Mouse (Mus musculus) effector memory CD4-positive, alpha-beta T cell, adult 5 months (primary cell): ENCODE measurements around the gene Gm30191. TPM values are rescaled to one million over a fixed set of nuclear protein-coding genes. Genes with fewer than 3 reads are reported as not detected.

ENCODE experiments used
- polyA plus RNA-seq: library from polyadenylated mRNA; unstranded; fragments of 100-300 nt; shearing (Covaris generic); gene quantifications from one replicate; pipeline ENCODE4 v1.2.1, GENCODE M21; 2017

The Gm30191 gene
- not detected for polyA plus RNA-seq

DNA sequence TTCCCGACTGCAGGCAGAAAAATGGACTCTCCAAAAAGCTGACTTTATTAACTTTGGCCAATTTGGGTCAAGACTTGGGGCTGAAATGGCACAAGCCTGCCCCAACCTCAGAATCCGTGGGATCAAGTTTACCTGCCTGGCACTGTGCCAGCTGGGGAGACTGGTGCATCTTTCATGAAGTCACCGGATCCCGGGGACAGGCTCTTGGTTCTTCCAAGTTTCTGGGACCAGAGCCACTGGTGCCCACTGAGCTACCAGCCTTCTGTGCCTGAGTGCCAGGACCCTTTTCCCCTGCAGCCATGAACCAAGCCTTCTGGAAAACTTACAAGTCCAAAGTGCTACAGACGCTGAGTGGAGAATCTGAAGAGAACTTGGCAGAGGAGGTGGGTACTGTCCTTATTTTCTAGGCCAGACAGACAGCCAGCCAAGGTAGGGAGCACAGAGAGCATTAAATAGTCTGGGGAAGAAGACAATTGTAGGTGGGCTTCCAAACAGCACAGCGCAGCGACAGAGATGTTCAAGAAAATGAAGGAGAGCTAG is at the start of gene Gm30191:
TSS of gene Gm30191 (plus strand) at position 217 of the 540 bp plus-strand sequence.

GRCm38 (mm10) chr4:134202904-134203303 is 43.8 kb upstream of the Gm30191 start, which contains the start of gene Gm7534:
TSS of gene Gm7534 (minus strand) at chr4:134203004.

DNA sequence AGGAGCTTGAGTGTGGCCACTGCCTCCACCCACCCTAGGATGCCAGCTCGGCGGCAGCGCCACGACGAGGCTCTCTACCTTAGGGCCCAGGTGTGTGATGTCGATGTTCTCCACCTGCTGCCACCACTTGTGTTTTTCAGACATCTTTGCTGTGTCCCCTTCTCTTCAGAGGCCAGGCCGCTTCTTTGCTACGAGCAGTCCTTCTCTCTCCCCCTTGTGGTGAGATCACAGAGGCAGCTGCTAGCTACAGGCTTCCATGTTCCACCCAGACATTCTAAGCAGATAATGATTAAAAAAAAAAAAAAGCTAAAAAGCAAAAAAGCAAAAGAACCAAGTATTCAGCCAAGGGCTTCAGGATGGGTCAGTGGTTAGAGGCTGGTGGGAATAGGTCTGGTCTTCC is 19.5 kb upstream of the Gm30191 start, which contains the start of gene Catsper4:
TSS of gene Catsper4 (minus strand) at position 190 of the 400 bp plus-strand sequence.

GRCm38 (mm10) chr4:134238279-134238651 is 8.5 kb upstream of the Gm30191 start, which contains the start of gene Cnksr1:
TSS of gene Cnksr1 (minus strand) at chr4:134238399.

DNA sequence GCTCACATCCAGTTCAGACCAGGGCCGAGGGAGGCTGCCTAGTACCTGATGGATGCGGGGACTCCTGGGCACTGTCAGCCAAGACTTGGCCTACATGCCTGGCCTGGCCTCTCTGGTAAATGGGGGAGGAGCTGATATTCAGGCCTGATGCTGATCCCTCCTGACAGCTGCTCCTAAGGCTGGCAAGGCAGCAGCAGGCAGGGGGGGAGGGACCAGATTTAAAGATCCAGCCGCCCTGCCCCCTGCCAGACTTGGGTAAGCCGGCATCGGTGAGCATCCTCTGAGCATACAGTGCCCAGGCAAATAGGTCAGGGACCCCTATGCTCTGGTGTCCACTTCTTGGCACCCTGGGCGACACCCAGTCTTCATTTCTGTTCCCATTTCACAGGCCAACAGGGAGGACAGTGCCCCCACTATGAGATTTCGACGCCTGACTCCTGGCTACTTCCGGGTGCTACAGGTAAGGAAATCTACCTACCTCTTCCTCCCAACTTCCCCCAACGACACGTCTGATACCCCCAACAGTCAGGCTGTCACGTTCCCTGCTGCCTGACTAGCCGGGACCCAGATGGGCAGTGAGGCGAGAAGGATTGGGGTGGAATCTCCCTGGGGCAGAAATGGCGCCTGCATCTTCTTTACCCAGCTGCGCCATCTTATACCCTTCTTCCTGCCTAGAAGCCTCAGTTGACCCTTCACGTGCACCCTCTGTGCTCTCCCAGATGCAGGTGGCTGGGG is 3.1 kb upstream of the Gm30191 start, which contains the start of gene E130218I03Rik:
TSS of gene E130218I03Rik (plus strand) at position 147 of the 735 bp plus-strand sequence.

GRCm38 (mm10) chr4:134245148-134245843 is 1.4 kb upstream of the Gm30191 start, which contains the start of gene Zfp593:
TSS of gene Zfp593 (minus strand) at chr4:134245592.

GRCm38 (mm10) chr4:134253722-134254324 is 7.1 kb downstream of the Gm30191 start, which contains the start of gene Grrp1:
TSS of gene Grrp1 (minus strand) at chr4:134254106.

DNA sequence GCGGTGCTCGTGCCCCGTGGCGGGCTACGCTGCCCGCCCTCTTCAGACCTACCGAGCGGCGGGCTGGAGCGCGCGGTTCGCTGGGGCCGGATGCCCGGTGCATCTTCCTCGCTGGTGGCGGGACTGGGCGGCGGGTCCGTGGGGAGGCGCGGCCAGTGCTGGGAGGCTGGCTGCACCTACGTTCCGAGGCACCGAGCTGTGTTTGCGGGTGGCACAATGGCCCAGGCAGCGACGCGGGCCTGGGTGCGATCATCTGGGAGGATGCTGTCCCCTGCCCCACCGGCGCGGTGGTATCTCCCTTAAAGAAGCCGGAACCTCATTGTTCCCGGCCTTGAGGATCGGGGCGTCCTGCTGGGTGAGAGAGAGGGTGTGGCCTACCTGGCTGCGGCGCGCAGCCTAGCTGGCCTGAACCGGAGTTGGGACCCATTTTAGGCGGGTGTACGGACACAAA is 40.9 kb downstream of the Gm30191 start, which contains the start of gene Pdik1l:
TSS of gene Pdik1l (minus strand) at position 321 of the 451 bp plus-strand sequence.

Other genes with a start within 250 kb of the Gm30191 start
- gene Dhdds, start 246.0 kb upstream of the Gm30191 start, polyA plus RNA-seq = 21.5 TPM
- not detected for gene Lin28a, start 228.1 kb upstream of the Gm30191 start, polyA plus RNA-seq
- gene Zfp683, start 193.1 kb upstream of the Gm30191 start, polyA plus RNA-seq = 3.8 TPM
- gene Crybg2, start 186.1 kb upstream of the Gm30191 start, polyA plus RNA-seq = 15.6 TPM
- gene Cd52, start 151.9 kb upstream of the Gm30191 start, polyA plus RNA-seq = 1,965 TPM
- gene Ubxn11, start 144.4 kb upstream of the Gm30191 start, polyA plus RNA-seq = 34.5 TPM
- gene Sh3bgrl3, start 118.1 kb upstream of the Gm30191 start, polyA plus RNA-seq = 934 TPM
- 45.7 TPM for gene Cep85, start 59.8 kb upstream of the Gm30191 start, polyA plus RNA-seq
- not detected for gene Gm7534, start 43.9 kb upstream of the Gm30191 start, polyA plus RNA-seq
- gene Catsper4, start 19.6 kb upstream of the Gm30191 start, polyA plus RNA-seq = not detected
- not detected for gene Cnksr1, start 8.5 kb upstream of the Gm30191 start, polyA plus RNA-seq
- gene E130218I03Rik, start 3.3 kb upstream of the Gm30191 start, polyA plus RNA-seq = 5.9 TPM
- 25.7 TPM for gene Zfp593, start 1.3 kb upstream of the Gm30191 start, polyA plus RNA-seq
- gene Grrp1, start 7.2 kb downstream of the Gm30191 start, polyA plus RNA-seq = not detected
- 7.7 TPM for gene Pdik1l, start 41.0 kb downstream of the Gm30191 start, polyA plus RNA-seq
- gene Trim63, start 68.2 kb downstream of the Gm30191 start, polyA plus RNA-seq = not detected
- gene Slc30a2, start 96.2 kb downstream of the Gm30191 start, polyA plus RNA-seq = not detected
- gene Extl1, start 136.9 kb downstream of the Gm30191 start, polyA plus RNA-seq = 0.21 TPM
- 1.6 TPM for gene Pafah2, start 149.4 kb downstream of the Gm30191 start, polyA plus RNA-seq
- gene Stmn1, start 221.4 kb downstream of the Gm30191 start, polyA plus RNA-seq = 25.5 TPM
- gene Paqr7, start 249.8 kb downstream of the Gm30191 start, polyA plus RNA-seq = 11.9 TPM